Mouse (Mus musculus) kidney, postnatal 0 days (tissue): ENCODE data around the gene Tmem214. TPM values are rescaled to one million over a fixed set of nuclear protein-coding genes. Genes with fewer than 3 reads are reported as not detected.
A peak's percentile ranks its signal among the peaks of the same experiment; 100 is the strongest.

Experiments
- ATAC-seq: fragments of 200-750 bp; cut with Nextera tagmentation; replicated peaks from 2 replicates; pipeline ENCODE4 v1.8.0; 2017; ENCODE audit warnings: low read depth, moderate number of reproducible peaks, moderate TSS enrichment, moderate library complexity; ENCODE audit not compliant: low FRiP score
- DNase-seq: peaks from one replicate; pipeline ENCODE4 v3.0.0-alpha.2; 2016; ENCODE audit warnings: low spot score
- H3K27ac ChIP-seq: fragments of 300-500 bp; sonication (generic); 2 replicates; pipeline ENCODE4 v1.5.1; 2014; ENCODE audit warnings: mild to moderate bottlenecking
- H3K27me3 ChIP-seq: fragments of 300-500 bp; sonication (generic); 2 replicates; pipeline ENCODE4 v1.6.1; 2014; ENCODE audit warnings: low read length, mixed read lengths; ENCODE audit not compliant: insufficient read depth
- H3K36me3 ChIP-seq: fragments of 300-500 bp; sonication (generic); 2 replicates; pipeline ENCODE4 v1.6.1; 2014; ENCODE audit warnings: low read length, mixed read lengths; ENCODE audit not compliant: insufficient read depth
- H3K4me1 ChIP-seq: fragments of 300-500 bp; sonication (generic); replicated peaks from 2 replicates; pipeline ENCODE4 v1.6.1; 2014; ENCODE audit warnings: antibody characterized with exemption, low read length, mixed read lengths; ENCODE audit not compliant: insufficient read depth
- H3K4me2 ChIP-seq: fragments of 300-500 bp; sonication (generic); 2 replicates; pipeline ENCODE4 v1.6.1; 2014; ENCODE audit warnings: mild to moderate bottlenecking, low read length, moderate library complexity, mixed read lengths
- H3K4me3 ChIP-seq: fragments of 300-500 bp; sonication (generic); replicated peaks from 2 replicates; pipeline ENCODE4 v1.5.1; 2014; ENCODE audit warnings: low read depth, low read length
- H3K9ac ChIP-seq: fragments of 300-500 bp; sonication (generic); 2 replicates; pipeline ENCODE4 v1.6.1; 2014; ENCODE audit warnings: low read depth, low read length
- H3K9me3 ChIP-seq: fragments of 300-500 bp; sonication (generic); replicated peaks from 2 replicates; pipeline ENCODE4 v1.6.1; 2016; ENCODE audit warnings: low read length, inconsistent platforms, mixed read lengths
- CTCF ChIP-seq: IDR thresholded peaks from 2 replicates; pipeline ENCODE4 v1.5.1; 2016; ENCODE audit warnings: antibody characterized with exemption, low read depth, mild to moderate bottlenecking, moderate library complexity
- WGBS: fragments of 180-500 bp; shearing (Covaris S2); extraction: QIAGEN DNeasy Blood & Tissue Kit; methylation state at CpG from one replicate; pipeline ENCODE4 v1.1.7; 2014; 5-methylcytosine and 5-hydroxymethylcytosine counted together
- polyA plus RNA-seq: library from polyadenylated mRNA; unstranded; fragments of >200 nt; fragmentation: Nextera tagmentation; extraction: Ambion mirVana; gene quantifications from 2 replicates; pipeline ENCODE4 v1.2.1, GENCODE M21; 2015

Tmem214 gene
- polyA plus RNA-seq, 1 experiment from 2014 or later, result 67.3 TPM

GRCm38 (mm10) chr5:30886209-30886608, 18.4 kb downstream of the Tmem214 start:
- Histone ChIP-seq H3K9me3 (no peaks in the 10 kb centered on the region), H3K27me3 (no peaks in the 10 kb centered on the region), H3K9ac (no peak overlapping the region), H3K36me3 (no peaks in the 10 kb centered on the region), H3K4me2 (peak overlapping the region; percentile 96), H3K4me3 (no peak overlapping the region), H3K4me1 (peaks cover 3% of the 10 kb centered on the region), H3K27ac (no peak overlapping the region)
- no peak for TF ChIP-seq CTCF
- 33% methylated on average over 4 of the region's 4 CpGs for WGBS
- DNase-seq (no peak), ATAC-seq (no peak)

GRCm38 (mm10) chr5:30886731-30887130, 18.9 kb downstream of the Tmem214 start:
- no peaks in the 10 kb centered on the region for H3K9me3 ChIP-seq
- H3K27me3 ChIP-seq, result no peaks in the 10 kb centered on the region
- peak overlapping the region; percentile 94 for H3K27ac ChIP-seq
- H3K4me1 ChIP-seq, result peaks cover 3% of the 10 kb centered on the region
- ATAC-seq (no peak), DNase-seq (peak; percentile 29)
- TF ChIP-seq CTCF, result no peak
- peak overlapping the region; percentile 96 for H3K4me2 ChIP-seq
- peak overlapping the region; percentile 68 for H3K4me3 ChIP-seq
- WGBS, result 25% methylated on average over 5 of the region's 5 CpGs
- peak overlapping the region; percentile 60 for H3K9ac ChIP-seq
- peaks cover 4% of the 10 kb centered on the region for H3K36me3 ChIP-seq

GRCm38 (mm10) chr5:30887331-30887761, 19.5 kb downstream of the Tmem214 start:
- Histone ChIP-seq H3K27me3 (no peaks in the 10 kb centered on the region), H3K9ac (peak overlapping the region; percentile 60), H3K27ac (peak overlapping the region; percentile 94), H3K4me3 (peak overlapping the region; percentile 68), H3K9me3 (no peaks in the 10 kb centered on the region), H3K36me3 (peaks cover 10% of the 10 kb centered on the region), H3K4me1 (peaks cover 3% of the 10 kb centered on the region), H3K4me2 (peak overlapping the region; percentile 96)
- ATAC-seq, result peak; percentile 61
- 0% methylated on average over 19 of the region's 19 CpGs for WGBS
- TF ChIP-seq CTCF, result 0 out of 2 replicates have a peak, but pooled peaks have one; percentile 0
- DNase-seq, result peak; percentile 90

- peak overlapping the region; percentile 68 for H3K4me3 ChIP-seq
- under 1% methylated on average over 28 of the region's 28 CpGs for WGBS
- DNase-seq (peak; percentile 95), ATAC-seq (peak; percentile 80)
- peak overlapping the region; percentile 60 for H3K9ac ChIP-seq
- peak overlapping the region; percentile 94 for H3K27ac ChIP-seq
- no peaks in the 10 kb centered on the region for H3K9me3 ChIP-seq
- no peak for TF ChIP-seq CTCF
- no peaks in the 10 kb centered on the region for H3K27me3 ChIP-seq
- peaks cover 15% of the 10 kb centered on the region for H3K36me3 ChIP-seq
- H3K4me1 ChIP-seq, result peaks cover 3% of the 10 kb centered on the region
- peak overlapping the region; percentile 96 for H3K4me2 ChIP-seq
Measured at GRCm38 (mm10) chr5:30887858-30888336, 20.1 kb downstream of the Tmem214 start.

GRCm38 (mm10) chr5:30888337-30889087, 20.7 kb downstream of the Tmem214 start, which contains the start of gene Agbl5:
Agbl5 (plus strand) TSS chr5:30888694.
- ATAC-seq, result peak; percentile 90
- WGBS, result under 1% methylated on average over 37 of the region's 42 CpGs
- no peak for TF ChIP-seq CTCF
- Histone ChIP-seq H3K4me3 (peak within 1 kb of the TSS; percentile 68), H3K4me1 (peaks cover 3% of the 10 kb centered on the region), H3K4me2 (peak within 1 kb of the TSS; percentile 96), H3K36me3 (peaks cover 21% of the 10 kb centered on the region), H3K27ac (peak within 1 kb of the TSS; percentile 94), H3K9ac (peak within 1 kb of the TSS; percentile 84), H3K9me3 (no peaks in the 10 kb centered on the region), H3K27me3 (no peaks in the 10 kb centered on the region)
- peak; percentile 95 for DNase-seq

- Histone ChIP-seq H3K4me1 (peaks cover 3% of the 10 kb centered on the region), H3K27me3 (no peaks in the 10 kb centered on the region), H3K4me3 (peak overlapping the region; percentile 68), H3K9ac (peak overlapping the region; percentile 84), H3K4me2 (peak overlapping the region; percentile 96), H3K27ac (peak overlapping the region; percentile 94), H3K36me3 (peaks cover 28% of the 10 kb centered on the region), H3K9me3 (no peaks in the 10 kb centered on the region)
- DNase-seq (no peak), ATAC-seq (no peak)
- 2% methylated on average over 41 of the region's 42 CpGs for WGBS
- no peak for TF ChIP-seq CTCF
Measured at GRCm38 (mm10) chr5:30889088-30889754, 21.4 kb downstream of the Tmem214 start.
